Mouse (Mus musculus) Patski (cell line): ENCODE results near the gene Trim14. TPM values are rescaled to one million over a fixed set of nuclear protein-coding genes. Genes with fewer than 3 reads are reported as not detected.
A peak's percentile ranks its signal among the peaks of the same experiment; 100 is the strongest.

ENCODE experiments used
- ATAC-seq: fragments of 100-300 bp; one replicate; pipeline ENCODE4 v1.8.0; 2021
- CTCF ChIA-PET: fragments of 350-600 bp; sonication (Branson Sonifier 250); formaldehyde crosslinking; loops from one replicate; lab custom pipeline; 2022; ENCODE audit warnings: inconsistent platforms; lab: Charles Lee
- POLR2A ChIA-PET: fragments of 350-600 bp; sonication (Branson Sonifier 250); formaldehyde crosslinking; loops from one replicate; lab custom pipeline; 2022; ENCODE audit warnings: antibody characterized with exemption, inconsistent platforms; lab: Charles Lee
- DNase-seq: peaks from one replicate; pipeline ENCODE4 v3.0.0-alpha.2; 2011; ENCODE audit warnings: low read depth, low spot score
- H3K27me3 ChIP-seq: fragments of 371-371 bp; one replicate; pipeline ENCODE4 v1.5.1; 2021
- CTCF ChIP-seq: fragments of 100-300 bp; IDR thresholded peaks from one replicate; pipeline ENCODE4 v1.5.1; 2021
- in situ Hi-C: fragments of 300-500 bp; cut with MboI; formaldehyde crosslinking; loops from 3 replicates; pipeline ENCODE4 v1.11.1; 2018; ENCODE audit warnings: low pct_unique_long_range_greater_than_20kb, mixed read lengths
- polyA plus RNA-seq: library from polyadenylated mRNA; unstranded; gene quantifications from one replicate; pipeline ENCODE4 v1.2.3, GENCODE M21; 2021

Gene Trim14
- polyA plus RNA-seq, 1 experiment from 2014 or later, result 0.44 TPM

DNA sequence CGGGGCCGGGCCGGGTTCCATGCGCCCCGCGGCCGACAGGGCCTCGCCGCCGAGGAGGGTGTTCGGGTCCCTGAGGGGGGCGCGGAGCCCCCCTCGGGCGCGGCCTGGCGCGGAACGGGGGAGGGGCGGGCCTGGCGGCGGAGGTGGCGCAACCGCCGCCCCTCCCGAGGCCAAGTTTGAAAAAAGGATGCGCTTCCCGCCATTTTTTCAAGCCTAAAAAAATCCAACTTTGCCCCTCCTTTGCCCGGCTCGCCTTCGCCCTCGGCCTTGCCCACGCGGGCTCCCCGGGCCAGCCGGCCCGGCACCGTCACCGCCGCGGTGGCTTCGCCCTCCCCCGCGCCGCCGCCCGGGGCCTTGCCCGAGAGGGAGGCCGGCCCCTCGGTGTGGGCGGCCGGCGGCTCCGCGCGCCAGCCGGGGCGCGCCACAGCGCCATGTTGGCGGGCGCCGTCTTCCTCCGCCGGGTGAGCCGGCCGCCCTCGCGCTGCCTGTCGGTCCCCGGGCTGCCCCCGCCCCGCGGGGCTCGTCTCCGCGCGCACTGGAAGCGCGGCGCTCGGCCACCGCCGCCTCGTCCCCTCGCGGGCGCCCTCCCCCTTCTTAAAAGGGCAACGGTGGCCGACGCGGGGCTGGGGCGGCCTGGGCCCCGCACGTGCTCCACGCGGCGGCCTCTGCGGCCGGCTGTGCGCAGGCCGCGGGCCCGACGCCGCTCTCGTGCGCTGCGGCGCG is 84.0 kb downstream of the Trim14 start:
- ATAC-seq, result peak; percentile 28
- DNase-seq, result no peak
- TF ChIP-seq CTCF, result no peak
- in situ Hi-C loops, result no loop called here
- ChIA-PET CTCF (interaction anchor here (0.7 kb wide), 1 partner anchor 61 kb away, joined by 3 read pairs; no protein-coding TSS in a partner anchor), POLR2A (no interaction called here)
- no peaks in the 10 kb centered on the region for H3K27me3 ChIP-seq

DNA sequence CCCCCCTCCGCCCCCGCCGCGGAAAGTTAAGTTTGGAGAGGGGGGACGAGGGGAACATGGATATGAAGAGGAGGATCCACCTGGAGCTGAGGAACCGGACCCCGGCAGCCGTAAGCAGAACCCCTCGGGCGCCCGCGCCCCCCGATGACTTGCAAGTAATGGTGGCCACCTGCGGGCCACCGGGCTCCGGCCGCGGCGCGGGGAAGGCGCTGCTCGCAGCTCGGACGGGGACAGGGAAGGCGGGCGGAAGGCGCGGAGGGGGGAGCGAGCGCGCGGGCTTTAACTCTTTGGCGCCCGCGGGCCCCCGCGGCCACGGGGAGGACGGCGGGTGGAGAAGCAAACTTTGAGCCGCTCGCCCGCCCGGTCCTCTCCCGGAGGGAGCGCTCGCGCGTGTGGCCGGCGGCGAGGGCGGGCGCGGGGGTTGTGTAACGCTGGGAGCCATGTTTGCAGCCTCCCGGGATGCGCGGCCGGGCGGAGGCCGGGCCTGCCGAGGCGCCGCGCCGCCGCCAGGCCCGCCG is 84.6 kb downstream of the Trim14 start:
- no peak for DNase-seq
- ChIA-PET CTCF (interaction anchor here (1.2 kb wide), 1 partner anchor 61 kb away, joined by 4 read pairs; no protein-coding TSS in a partner anchor), POLR2A (interaction anchor here (1.0 kb wide), 1 partner anchor 62 kb away, joined by 5 read pairs; the partner anchor contains the start of gene Trmo)
- TF ChIP-seq CTCF, result no peak
- in situ Hi-C loops, result no loop called here
- peak; percentile 20 for ATAC-seq
- H3K27me3 ChIP-seq, result no peaks in the 10 kb centered on the region

DNA sequence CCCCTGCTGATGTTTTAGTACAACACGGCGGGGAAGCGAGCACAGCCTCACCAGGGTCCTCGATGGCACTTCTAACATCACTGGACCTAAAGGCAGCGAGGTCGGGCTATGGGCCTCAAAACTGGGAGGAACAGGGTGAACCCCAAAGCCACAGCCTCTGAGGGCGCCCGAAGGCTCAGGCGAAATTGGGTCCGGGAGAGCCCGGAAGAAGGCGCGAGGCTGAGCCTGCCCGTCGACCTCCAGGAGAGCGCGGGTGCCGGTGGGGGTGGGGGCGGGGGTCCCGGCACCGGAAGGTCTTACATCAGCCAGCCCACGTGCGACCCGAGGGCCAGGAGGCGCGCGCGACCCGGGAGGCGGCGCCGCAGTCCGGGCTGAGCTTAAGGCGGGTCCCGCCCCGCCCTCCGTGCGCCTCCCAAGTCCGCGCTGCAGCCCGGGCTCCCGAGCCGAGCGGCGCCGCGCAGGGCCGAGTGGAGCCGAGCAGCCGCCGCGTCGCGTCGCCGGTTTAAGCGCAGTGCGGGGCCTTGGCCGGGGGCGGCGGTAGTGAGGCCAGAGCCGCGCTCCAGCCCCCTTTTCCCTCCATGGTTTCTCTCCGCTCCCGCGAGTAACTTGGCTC is 85.3 kb downstream of the Trim14 start, which contains the start of gene Anp32b:
Gene Anp32b (plus strand): TSS at position 384 of the 613 bp plus-strand sequence.
- DNase-seq (no peak), ATAC-seq (peak; percentile 94)
- POLR2A ChIA-PET, result interaction anchor here (0.6 to 1.0 kb wide), 2 partner anchors 60 to 61 kb away, joined by 3 to 5 read pairs; partner anchors contain the start of gene Trmo
- CTCF ChIA-PET, result interaction anchor here (1.2 to 1.6 kb wide), 2 partner anchors 13 to 60 kb away, joined by 4 read pairs; no protein-coding TSS in a partner anchor
- H3K27me3 ChIP-seq, result no peaks in the 10 kb centered on the region
- in situ Hi-C loops, result no loop called here
- TF ChIP-seq CTCF, result peak; percentile 95

DNA sequence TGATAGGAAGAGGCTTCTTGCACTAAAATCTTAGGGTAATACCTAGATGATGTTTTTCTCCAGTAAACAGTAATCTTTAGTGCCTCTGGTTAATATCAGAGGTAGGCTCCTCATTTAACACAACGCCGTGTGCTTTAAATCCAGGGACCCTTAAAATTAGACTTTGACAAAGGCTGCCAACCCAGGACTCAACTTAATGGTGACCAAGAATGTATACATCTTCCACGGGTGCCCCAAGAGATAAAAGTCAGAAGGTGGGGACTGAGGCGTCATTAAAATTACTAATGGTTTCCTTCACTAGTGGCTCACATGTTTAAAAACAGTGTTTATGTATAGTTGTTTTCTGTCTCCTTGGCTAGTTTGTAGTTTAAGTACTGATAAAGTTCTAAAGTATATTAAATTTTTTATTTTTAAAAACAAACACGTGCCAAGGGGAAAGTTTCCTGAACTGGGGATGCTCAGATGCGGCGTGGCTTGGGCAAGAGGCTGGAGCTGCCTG is 85.9 kb downstream of the Trim14 start:
- no peak for ATAC-seq

DNA sequence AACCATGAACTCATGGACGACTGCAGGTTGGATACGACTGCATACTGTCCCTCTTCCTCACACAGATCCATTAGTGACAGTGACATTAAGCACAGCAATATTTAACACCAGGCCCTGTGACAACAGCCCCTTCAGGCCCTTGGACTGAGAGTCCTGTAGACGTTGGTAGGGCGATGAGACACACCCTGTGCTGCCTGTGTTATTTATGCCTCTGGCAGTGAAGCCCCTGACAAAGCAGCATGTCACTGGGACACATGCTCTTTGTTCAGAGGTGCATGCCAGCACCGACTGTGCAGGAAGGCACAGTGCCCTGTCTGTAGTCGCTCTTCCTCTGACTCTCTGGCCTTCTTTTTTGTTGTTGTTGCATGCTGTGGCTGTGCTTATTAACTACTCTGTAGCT is 87.1 kb downstream of the Trim14 start:
- CTCF ChIA-PET, result no interaction called here
- no peak for DNase-seq
- H3K27me3 ChIP-seq, result no peaks in the 10 kb centered on the region
- no peak for ATAC-seq
- in situ Hi-C loops, result no loop called here
- POLR2A ChIA-PET, result no interaction called here
- TF ChIP-seq CTCF, result no peak

More for the DNA sequence above, 85.9 kb downstream of the Trim14 start:
- POLR2A ChIA-PET, result interaction anchor here (0.6 to 1.0 kb wide), 2 partner anchors 59 to 61 kb away, joined by 3 to 5 read pairs; partner anchors contain the start of gene Trmo
- no peak for DNase-seq
- no peaks in the 10 kb centered on the region for H3K27me3 ChIP-seq
- TF ChIP-seq CTCF, result no peak
- in situ Hi-C loops, result no loop called here
- CTCF ChIA-PET, result interaction anchor here (1.2 to 1.6 kb wide), 2 partner anchors 13 to 60 kb away, joined by 4 read pairs; no protein-coding TSS in a partner anchor

DNA sequence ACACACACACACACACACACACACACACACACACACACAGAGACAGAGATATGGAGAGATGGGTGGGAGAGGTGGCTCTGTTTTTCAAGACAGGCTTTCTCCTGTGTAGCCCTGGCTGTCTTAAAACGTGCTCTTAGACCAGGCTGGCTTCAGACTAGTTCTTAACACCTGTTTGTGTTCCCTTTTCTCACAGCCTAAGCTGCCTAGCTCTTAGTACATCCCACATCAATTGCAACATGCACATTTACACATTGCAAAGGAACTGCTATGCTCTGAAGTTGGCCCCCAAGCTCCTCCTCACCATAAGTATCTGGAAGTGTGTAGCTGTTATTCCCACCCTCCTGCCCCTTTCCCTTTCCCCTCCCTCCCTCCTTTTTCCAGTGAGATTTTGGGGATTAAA is 88.5 kb downstream of the Trim14 start:
- DNase-seq (no peak), ATAC-seq (no peak)
- in situ Hi-C loops, result no loop called here
- ChIA-PET CTCF (interaction anchor here (1.1 kb wide), 1 partner anchor 57 kb away, joined by 4 read pairs; no protein-coding TSS in a partner anchor), POLR2A (no interaction called here)
- TF ChIP-seq CTCF, result no peak
- H3K27me3 ChIP-seq, result no peaks in the 10 kb centered on the region

DNA sequence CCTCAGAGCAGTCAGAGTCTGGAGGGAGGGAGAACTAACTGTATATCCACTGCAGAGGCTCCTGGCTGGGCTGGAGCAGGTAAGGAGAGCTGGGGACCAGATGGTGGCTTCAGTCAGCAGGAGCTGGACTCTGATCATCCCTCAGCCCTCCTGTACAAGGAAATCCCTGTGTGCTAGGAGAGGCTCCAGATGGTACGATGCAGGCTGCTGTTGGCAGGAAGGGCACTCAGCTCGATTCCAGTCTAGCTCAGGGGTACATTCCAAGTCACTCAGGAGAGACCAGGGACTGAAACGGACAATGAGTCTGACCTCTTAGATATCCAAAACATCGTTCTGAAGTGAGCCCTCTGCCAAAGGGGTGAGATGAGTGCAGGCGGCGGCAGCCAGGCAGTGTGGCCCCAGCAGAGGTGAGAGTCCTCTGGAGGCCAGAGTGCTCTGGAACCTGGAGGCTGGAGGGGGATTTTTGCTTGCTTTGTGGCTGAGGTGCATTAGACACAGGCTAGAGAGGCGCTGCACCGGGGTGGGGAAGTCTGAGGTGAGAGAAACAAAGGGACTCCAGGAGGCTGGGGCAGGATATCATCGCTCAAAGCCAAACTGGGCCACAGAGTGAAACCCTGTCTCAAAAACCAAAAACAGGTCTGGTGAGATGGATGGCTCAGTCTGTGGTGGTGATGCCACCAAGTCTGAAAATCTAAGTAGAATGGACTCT is 90.5 kb downstream of the Trim14 start:
- in situ Hi-C loops, result no loop called here
- ATAC-seq (peak; percentile 44), DNase-seq (no peak)
- TF ChIP-seq CTCF, result no peak
- POLR2A ChIA-PET, result no interaction called here
- H3K27me3 ChIP-seq, result no peaks in the 10 kb centered on the region
- CTCF ChIA-PET, result interaction anchor here (1.0 to 1.2 kb wide), 2 partner anchors 10 to 55 kb away, joined by 3 to 6 read pairs; no protein-coding TSS in a partner anchor

Other genes starting within 250 kb of the Trim14 start
- gene Foxe1, start 192.5 kb downstream of the Trim14 start, polyA plus RNA-seq, result not detected
- 2.8 TPM for gene Trmo, start 146.7 kb downstream of the Trim14 start, polyA plus RNA-seq
- not detected for gene Hemgn, start 122.6 kb downstream of the Trim14 start, polyA plus RNA-seq
- gene Anp32b, start 85.2 kb downstream of the Trim14 start, polyA plus RNA-seq, result 183 TPM
- gene Nans, start 46.9 kb downstream of the Trim14 start, polyA plus RNA-seq, result 51.0 TPM
- gene Coro2a, start 66.1 kb upstream of the Trim14 start, polyA plus RNA-seq, result 0.12 TPM
- gene Tbc1d2, start 114.1 kb upstream of the Trim14 start, polyA plus RNA-seq, result 2.3 TPM